Mouse (Mus musculus): ENCODE measurements around the gene Slc38a6.
A peak's percentile ranks its signal among the peaks of the same experiment; 100 is the strongest.

Slc38a6 gene

GRCm38 (mm10) chr12:73354521-73354920, 67.9 kb downstream of the Slc38a6 start:
- DNase-seq (ENCODE audit: extremely low read depth, low read depth, low spot score), result no peak

GRCm38 (mm10) chr12:73355084-73355775, 68.7 kb downstream of the Slc38a6 start:
- no peak for DNase-seq (ENCODE audit: extremely low read depth, low read depth, low spot score)

- no peak for DNase-seq (ENCODE audit: extremely low read depth, low read depth, low spot score)
Observed at GRCm38 (mm10) chr12:73356696-73357095, 70.1 kb downstream of the Slc38a6 start.

GRCm38 (mm10) chr12:73357311-73357710, 70.7 kb downstream of the Slc38a6 start:
- no peak for DNase-seq (ENCODE audit: extremely low read depth, low read depth, low spot score)

- DNase-seq (ENCODE audit: extremely low read depth, low read depth, low spot score), result no peak
Observed at GRCm38 (mm10) chr12:73357736-73358135, 71.2 kb downstream of the Slc38a6 start.

GRCm38 (mm10) chr12:73358640-73359039, 72.1 kb downstream of the Slc38a6 start:
- DNase-seq (ENCODE audit: extremely low read depth, low read depth, low spot score), result no peak

GRCm38 (mm10) chr12:73359520-73359919, 72.9 kb downstream of the Slc38a6 start:
- DNase-seq (ENCODE audit: extremely low read depth, low read depth, low spot score), result peak; percentile 25

GRCm38 (mm10) chr12:73361201-73361600, 74.6 kb downstream of the Slc38a6 start:
- no peak for DNase-seq (ENCODE audit: extremely low read depth, low read depth, low spot score)

GRCm38 (mm10) chr12:73363401-73363800, 76.8 kb downstream of the Slc38a6 start:
- no peak for DNase-seq (ENCODE audit: extremely low read depth, low read depth, low spot score)

- no peak for DNase-seq (ENCODE audit: extremely low read depth, low read depth, low spot score)
Observed at GRCm38 (mm10) chr12:73363956-73364355, 77.4 kb downstream of the Slc38a6 start.

- no peak for DNase-seq (ENCODE audit: extremely low read depth, low read depth, low spot score)
Observed at GRCm38 (mm10) chr12:73366581-73366980, 80.0 kb downstream of the Slc38a6 start.

- no peak for DNase-seq (ENCODE audit: extremely low read depth, low read depth, low spot score)
Observed at GRCm38 (mm10) chr12:73367460-73368079, 81.0 kb downstream of the Slc38a6 start.

GRCm38 (mm10) chr12:73368868-73369608, 82.5 kb downstream of the Slc38a6 start:
- no peak for DNase-seq (ENCODE audit: extremely low read depth, low read depth, low spot score)

GRCm38 (mm10) chr12:73370367-73370944, 83.9 kb downstream of the Slc38a6 start:
- DNase-seq (ENCODE audit: extremely low read depth, low read depth, low spot score), result no peak

GRCm38 (mm10) chr12:73371132-73371531, 84.6 kb downstream of the Slc38a6 start:
- no peak for DNase-seq (ENCODE audit: extremely low read depth, low read depth, low spot score)

GRCm38 (mm10) chr12:73378026-73378425, 91.4 kb downstream of the Slc38a6 start:
- no peak for DNase-seq (ENCODE audit: extremely low read depth, low read depth, low spot score)

GRCm38 (mm10) chr12:73378724-73379355, 92.3 kb downstream of the Slc38a6 start:
- no peak for DNase-seq (ENCODE audit: extremely low read depth, low read depth, low spot score)

- DNase-seq (ENCODE audit: extremely low read depth, low read depth, low spot score), result no peak
Observed at GRCm38 (mm10) chr12:73380686-73381360, 94.2 kb downstream of the Slc38a6 start.

- no peak for DNase-seq (ENCODE audit: extremely low read depth, low read depth, low spot score)
Observed at GRCm38 (mm10) chr12:73381452-73381851, 94.9 kb downstream of the Slc38a6 start.
